Mouse (Mus musculus): ENCODE data around the gene Zbtb16.

GRCm38 (mm10) chr9:48866523-48867121 is 30.6 kb upstream of the Zbtb16 start:
- no peak for TF ChIP-seq POLR2A (IDR thresholded peaks at IDR 0.05; ENCODE audit: insufficient read depth, low read depth, low read length)
- TF ChIP-seq EP300 (IDR thresholded peaks at IDR 0.05; ENCODE audit: insufficient read depth, low read depth, low read length), result no peak
- no peak for TF ChIP-seq CTCF (IDR thresholded peaks at IDR 0.05)
